Mouse (Mus musculus) ES-Bruce4 (cell line): ENCODE measurements around the gene Uhrf1. TPM values are rescaled to one million over a fixed set of nuclear protein-coding genes. Genes with fewer than 3 reads are reported as not detected.

Experiments used
- H3K27ac ChIP-seq: 2 replicates; pipeline ENCODE4 v1.5.1; 2012; ENCODE audit warnings: low read length, inconsistent platforms; ENCODE audit not compliant: insufficient read depth
- H3K27me3 ChIP-seq: 2 replicates; pipeline ENCODE4 v1.6.1; 2012; ENCODE audit warnings: mild to moderate bottlenecking, low read length, inconsistent platforms; ENCODE audit not compliant: control insufficient read depth, poor library complexity, insufficient read depth, severe bottlenecking
- H3K36me3 ChIP-seq: 2 replicates; pipeline ENCODE4 v1.6.1; 2012; ENCODE audit warnings: inconsistent platforms, mild to moderate bottlenecking, low read length, moderate library complexity; ENCODE audit not compliant: control insufficient read depth, poor library complexity, insufficient read depth, severe bottlenecking
- H3K4me1 ChIP-seq: one replicate; pipeline ENCODE4 v1.8.1; 2011; ENCODE audit warnings: low read length; ENCODE audit not compliant: control insufficient read depth, insufficient read depth
- H3K4me3 ChIP-seq: 2 replicates; pipeline ENCODE4 v1.5.1; 2011; ENCODE audit warnings: low read depth, mild to moderate bottlenecking, low read length
- H3K9ac ChIP-seq: 2 replicates; pipeline ENCODE4 v1.6.1; 2012; ENCODE audit warnings: low read depth, mild to moderate bottlenecking, inconsistent platforms; ENCODE audit not compliant: poor library complexity, severe bottlenecking
- H3K9me3 ChIP-seq: replicated peaks from 2 replicates; pipeline ENCODE4 v1.6.1; 2012; ENCODE audit warnings: mild to moderate bottlenecking, low read length, inconsistent platforms; ENCODE audit not compliant: control insufficient read depth, poor library complexity, insufficient read depth, severe bottlenecking
- CTCF ChIP-seq: IDR thresholded peaks from one replicate; pipeline ENCODE4 v1.8.1; 2011; ENCODE audit warnings: low read depth, low read length
- EP300 ChIP-seq: IDR thresholded peaks from 2 replicates; pipeline ENCODE4 v1.6.1; 2011; ENCODE audit warnings: low read depth, low read length; ENCODE audit not compliant: insufficient read depth
- POLR2A ChIP-seq: IDR thresholded peaks from one replicate; pipeline ENCODE4 v1.8.1; 2011; ENCODE audit warnings: low read length; ENCODE audit not compliant: insufficient read depth
- polyA plus RNA-seq: library from polyadenylated mRNA; stranded (reverse); fragments of >200 nt; gene quantifications from 2 replicates; pipeline ENCODE4 v1.2.4, GENCODE M21; 2011; ENCODE audit warnings: low read depth; ENCODE audit not compliant: missing spikeins, insufficient read depth, insufficient read length

The Uhrf1 gene
- polyA plus RNA-seq, 1 experiment = 162 TPM

- Histone ChIP-seq H3K27me3 (no peaks in the 10 kb centered on the region), H3K4me3 (no peak overlapping the region), H3K4me1 (no peaks in the 10 kb centered on the region), H3K9me3 (no peaks in the 10 kb centered on the region), H3K27ac (no peak overlapping the region), H3K36me3 (no peaks in the 10 kb centered on the region), H3K9ac (no peak overlapping the region)
- TF ChIP-seq EP300 (no peak), CTCF (no peak), POLR2A (no peak)
Measured at GRCm38 (mm10) chr17:56368291-56368790, 65.2 kb downstream of the Uhrf1 start.

DNA sequence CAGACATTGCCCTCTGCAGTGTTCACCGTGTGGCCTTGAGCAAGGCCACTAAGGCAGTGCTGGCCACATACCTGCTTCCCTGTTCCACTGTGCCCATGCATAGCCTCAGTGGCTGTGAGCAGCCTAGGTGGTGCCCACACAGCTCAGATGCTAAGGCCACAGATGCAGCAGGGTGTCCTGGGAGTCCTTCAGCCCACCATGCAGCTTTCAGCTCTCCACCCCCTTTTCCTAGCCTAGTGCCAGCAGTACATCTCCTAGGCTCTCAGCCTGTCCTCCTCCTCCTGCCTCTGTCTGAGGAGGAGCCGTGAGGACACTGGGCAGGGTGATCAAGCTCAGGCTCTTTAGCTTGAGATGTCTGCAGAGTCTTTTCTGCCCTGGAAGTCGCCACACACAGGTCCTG, 67.0 kb downstream of the Uhrf1 start:
- H3K4me1 ChIP-seq = no peaks in the 10 kb centered on the region
- H3K27ac ChIP-seq = no peak overlapping the region
- no peak overlapping the region for H3K4me3 ChIP-seq
- H3K36me3 ChIP-seq = no peaks in the 10 kb centered on the region
- H3K27me3 ChIP-seq = no peaks in the 10 kb centered on the region
- H3K9ac ChIP-seq = no peak overlapping the region
- TF ChIP-seq EP300 = no peak
- no peak for TF ChIP-seq POLR2A
- no peak for TF ChIP-seq CTCF
- no peaks in the 10 kb centered on the region for H3K9me3 ChIP-seq

GRCm38 (mm10) chr17:56371029-56371660, 68.0 kb downstream of the Uhrf1 start:
- Histone ChIP-seq H3K9ac (no peak overlapping the region), H3K27me3 (no peaks in the 10 kb centered on the region), H3K36me3 (no peaks in the 10 kb centered on the region), H3K27ac (no peak overlapping the region), H3K9me3 (no peaks in the 10 kb centered on the region), H3K4me3 (no peak overlapping the region), H3K4me1 (no peaks in the 10 kb centered on the region)
- TF ChIP-seq CTCF (no peak), EP300 (no peak), POLR2A (no peak)

DNA sequence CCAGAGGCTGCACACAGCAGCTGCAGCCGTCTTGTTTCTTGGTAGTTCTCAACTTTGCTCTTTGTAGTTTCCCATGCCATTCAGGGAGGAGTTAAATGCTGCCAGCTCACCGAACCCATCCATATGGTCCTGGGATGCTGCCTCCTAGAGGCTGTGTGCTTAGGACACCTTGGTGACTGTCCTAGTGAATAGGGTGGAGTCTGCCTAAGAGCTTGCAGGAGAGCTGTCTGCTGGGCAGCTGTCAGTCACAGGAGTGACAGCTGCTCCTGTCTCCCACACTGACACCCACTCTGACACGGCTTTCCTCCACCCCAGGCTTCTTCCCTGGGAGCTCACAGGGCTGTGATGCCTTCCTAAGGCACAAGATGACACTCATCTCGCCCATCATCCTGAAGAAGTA, 69.0 kb downstream of the Uhrf1 start:
- TF ChIP-seq CTCF (peak; percentile 27), EP300 (no peak)

More for the DNA sequence above, 69.0 kb downstream of the Uhrf1 start:
- Histone ChIP-seq H3K4me1 (no peaks in the 10 kb centered on the region), H3K27ac (no peak overlapping the region), H3K27me3 (no peaks in the 10 kb centered on the region), H3K36me3 (no peaks in the 10 kb centered on the region), H3K4me3 (no peak overlapping the region), H3K9ac (no peak overlapping the region), H3K9me3 (no peaks in the 10 kb centered on the region)

Other genes starting within 250 kb of the Uhrf1 start
- 38.4 and 38.7 TPM in 2 replicates for gene Ubxn6, start 228.3 kb upstream of the Uhrf1 start, polyA plus RNA-seq
- gene Hdgfl2, start 223.7 kb upstream of the Uhrf1 start, polyA plus RNA-seq = 77.5 and 82.8 TPM in 2 replicates
- 0.21 and 0.35 TPM in 2 replicates for gene Plin4, start 193.5 kb upstream of the Uhrf1 start, polyA plus RNA-seq
- 0.90 and 1.0 TPM in 2 replicates for gene Plin5, start 185.7 kb upstream of the Uhrf1 start, polyA plus RNA-seq
- not detected in 2 replicates for gene Lrg1, start 181.3 kb upstream of the Uhrf1 start, polyA plus RNA-seq
- 2.1 and 2.5 TPM in 2 replicates for gene Sema6b, start 163.0 kb upstream of the Uhrf1 start, polyA plus RNA-seq
- gene Tnfaip8l1, start 140.8 kb upstream of the Uhrf1 start, polyA plus RNA-seq = 1.8 and 2.5 TPM in 2 replicates
- 37.4 and 48.4 TPM in 2 replicates for gene Mydgf, start 119.4 kb upstream of the Uhrf1 start, polyA plus RNA-seq
- gene Dpp9, start 84.4 kb upstream of the Uhrf1 start, polyA plus RNA-seq = 20.9 and 21.1 TPM in 2 replicates
- 4.9 and 5.4 TPM in 2 replicates for gene Fem1a, start 46.5 kb upstream of the Uhrf1 start, polyA plus RNA-seq
- gene Ticam1, start 26.5 kb upstream of the Uhrf1 start, polyA plus RNA-seq = 4.0 and 4.7 TPM in 2 replicates
- gene Plin3, start 10.4 kb upstream of the Uhrf1 start, polyA plus RNA-seq = 57.1 and 60.2 TPM in 2 replicates
- gene Arrdc5, start 3.0 kb upstream of the Uhrf1 start, polyA plus RNA-seq = not detected in 2 replicates
- gene Kdm4b, start 22.7 kb downstream of the Uhrf1 start, polyA plus RNA-seq = 9.5 and 11.5 TPM in 2 replicates
- gene Ptprs, start 173.2 kb downstream of the Uhrf1 start, polyA plus RNA-seq = 149 and 159 TPM in 2 replicates
- not detected in 2 replicates for gene Znrf4, start 209.1 kb downstream of the Uhrf1 start, polyA plus RNA-seq